Mouse (Mus musculus) hindbrain, embryonic 11.5 days (tissue): Measurements from ENCODE around the gene Celf2. TPM values are rescaled to one million over a fixed set of nuclear protein-coding genes. Genes with fewer than 3 reads are reported as not detected.

Experiments
- ATAC-seq: fragments of 200-750 bp; cut with Nextera tagmentation; 2 replicates; pipeline ENCODE4 v1.8.0; 2017; ENCODE audit warnings: mild to moderate bottlenecking, moderate TSS enrichment, moderate library complexity; ENCODE audit not compliant: low FRiP score
- DNase-seq: peaks from one replicate; pipeline ENCODE4 v3.0.0-alpha.2; 2015; ENCODE audit warnings: low spot score
- H3K27ac ChIP-seq: fragments of 300-500 bp; sonication (generic); 2 replicates; pipeline ENCODE4 v1.5.1; 2014; ENCODE audit warnings: mild to moderate bottlenecking, low read depth, low read length
- H3K27me3 ChIP-seq: fragments of 300-500 bp; sonication (generic); 2 replicates; pipeline ENCODE4 v1.6.1; 2014; ENCODE audit warnings: mild to moderate bottlenecking, low read length, moderate library complexity, mixed read lengths; ENCODE audit not compliant: control insufficient read depth, insufficient read depth
- H3K36me3 ChIP-seq: fragments of 300-500 bp; sonication (generic); 2 replicates; pipeline ENCODE4 v1.6.1; 2014; ENCODE audit warnings: mild to moderate bottlenecking, low read length, moderate library complexity, mixed read lengths; ENCODE audit not compliant: control insufficient read depth, insufficient read depth
- H3K4me1 ChIP-seq: fragments of 300-500 bp; sonication (generic); replicated peaks from 2 replicates; pipeline ENCODE4 v1.6.1; 2014; ENCODE audit warnings: low read length, mixed read lengths; ENCODE audit not compliant: control insufficient read depth, insufficient read depth
- H3K4me2 ChIP-seq: fragments of 300-500 bp; sonication (generic); replicated peaks from 2 replicates; pipeline ENCODE4 v1.6.1; 2014; ENCODE audit warnings: mild to moderate bottlenecking, low read depth, low read length
- H3K4me3 ChIP-seq: fragments of 300-500 bp; sonication (generic); 2 replicates; pipeline ENCODE4 v1.5.1; 2014; ENCODE audit warnings: low read depth, low read length
- H3K9ac ChIP-seq: fragments of 300-500 bp; sonication (generic); 2 replicates; pipeline ENCODE4 v1.6.1; 2014; ENCODE audit warnings: low read depth, low read length
- H3K9me3 ChIP-seq: fragments of 300-500 bp; sonication (generic); 2 replicates; pipeline ENCODE4 v1.6.1; 2016; ENCODE audit warnings: low read length; ENCODE audit not compliant: control insufficient read depth
- WGBS: fragments of 180-500 bp; shearing (Covaris S2); extraction: QIAGEN DNeasy Blood & Tissue Kit; methylation state at CpG from one replicate; pipeline ENCODE4 v1.1.7; 2014; 5-methylcytosine and 5-hydroxymethylcytosine counted together
- polyA plus RNA-seq: library from polyadenylated mRNA; unstranded; fragments of >200 nt; fragmentation: Nextera tagmentation; extraction: Ambion mirVana; gene quantifications from 2 replicates; pipeline ENCODE4 v1.2.1, GENCODE M21; 2014

Celf2 gene
- polyA plus RNA-seq, 1 experiment from 2014 or later: 82.4 TPM

DNA sequence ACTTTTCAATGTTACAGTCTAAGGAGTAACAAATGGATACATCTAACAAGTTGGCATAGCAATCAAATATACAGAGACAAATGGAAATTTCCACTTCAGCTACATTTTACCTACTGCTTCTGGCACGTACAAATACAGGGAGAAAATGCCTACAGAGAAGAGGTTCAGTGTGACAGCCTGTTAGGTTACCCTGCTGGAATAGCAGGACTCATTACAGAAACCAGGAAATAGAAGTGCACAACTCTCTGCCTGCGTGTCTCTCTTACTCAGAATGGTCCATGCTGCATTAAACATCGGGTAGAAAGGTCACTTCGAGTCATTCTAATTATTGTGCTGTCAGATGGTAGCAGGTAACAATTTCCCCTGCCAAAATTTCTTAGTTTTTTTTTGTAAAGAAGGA is 141.6 kb downstream of the Celf2 start:
- DNase-seq: no peak
- 84% methylated on average over 4 of the region's 4 CpGs for WGBS

GRCm38 (mm10) chr2:7359557-7359956 is 149.8 kb downstream of the Celf2 start:
- DNase-seq (no peak), ATAC-seq (no peak)
- Histone ChIP-seq H3K4me3 (no peak overlapping the region), H3K36me3 (no peaks in the 10 kb centered on the region), H3K4me2 (no peak overlapping the region), H3K9me3 (no peaks in the 10 kb centered on the region), H3K27ac (no peak overlapping the region), H3K27me3 (no peaks in the 10 kb centered on the region), H3K4me1 (no peaks in the 10 kb centered on the region), H3K9ac (no peak overlapping the region)
- 77% methylated on average over 5 of the region's 5 CpGs for WGBS

More for the DNA sequence above, 141.6 kb downstream of the Celf2 start:
- Histone ChIP-seq H3K4me3 (no peak overlapping the region), H3K27ac (no peak overlapping the region), H3K36me3 (no peaks in the 10 kb centered on the region), H3K9me3 (no peaks in the 10 kb centered on the region), H3K27me3 (no peaks in the 10 kb centered on the region), H3K4me2 (no peak overlapping the region), H3K4me1 (no peaks in the 10 kb centered on the region), H3K9ac (no peak overlapping the region)
- ATAC-seq: no peak

DNA sequence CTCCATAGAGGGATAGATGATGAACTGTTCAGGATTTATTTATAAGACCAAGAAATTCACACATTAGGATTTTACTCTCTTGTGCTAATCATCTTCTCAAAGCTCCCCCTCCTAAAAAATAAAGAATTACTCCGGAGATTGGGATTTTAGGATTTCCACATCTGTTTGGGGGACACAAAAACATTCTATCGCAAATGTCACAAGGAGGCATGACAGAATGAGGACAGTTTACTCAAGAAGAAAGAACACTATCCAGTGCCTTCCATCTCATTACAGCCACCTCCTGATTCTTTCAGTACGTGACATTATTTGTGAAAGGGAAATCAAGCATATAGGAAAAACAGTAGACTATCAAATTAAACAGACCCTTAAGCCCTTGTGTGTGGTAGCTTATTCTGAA is 150.5 kb downstream of the Celf2 start:
- no peak for ATAC-seq
- no peak overlapping the region for H3K4me3 ChIP-seq
- no peak overlapping the region for H3K4me2 ChIP-seq
- no peak for DNase-seq
- H3K27ac ChIP-seq: no peak overlapping the region
- WGBS: 87% methylated on average over 3 of the region's 3 CpGs
- no peak overlapping the region for H3K9ac ChIP-seq
- H3K27me3 ChIP-seq: no peaks in the 10 kb centered on the region
- no peaks in the 10 kb centered on the region for H3K9me3 ChIP-seq
- no peaks in the 10 kb centered on the region for H3K4me1 ChIP-seq
- no peaks in the 10 kb centered on the region for H3K36me3 ChIP-seq

- H3K4me3 ChIP-seq: no peak overlapping the region
- H3K27me3 ChIP-seq: no peaks in the 10 kb centered on the region
- no peaks in the 10 kb centered on the region for H3K36me3 ChIP-seq
- no peaks in the 10 kb centered on the region for H3K9me3 ChIP-seq
- DNase-seq (no peak), ATAC-seq (no peak)
- no peak overlapping the region for H3K9ac ChIP-seq
- WGBS: 89% methylated on average over 5 of the region's 5 CpGs
- no peaks in the 10 kb centered on the region for H3K4me1 ChIP-seq
- H3K27ac ChIP-seq: no peak overlapping the region
- H3K4me2 ChIP-seq: no peak overlapping the region
Observed at GRCm38 (mm10) chr2:7351234-7351633, 158.1 kb downstream of the Celf2 start.

GRCm38 (mm10) chr2:7346703-7347461 is 162.5 kb downstream of the Celf2 start:
- WGBS: 84% methylated on average over 4 of the region's 4 CpGs
- ATAC-seq (no peak), DNase-seq (no peak)
- Histone ChIP-seq H3K4me2 (no peak overlapping the region), H3K4me1 (no peaks in the 10 kb centered on the region), H3K27me3 (no peaks in the 10 kb centered on the region), H3K36me3 (no peaks in the 10 kb centered on the region), H3K4me3 (no peak overlapping the region), H3K27ac (no peak overlapping the region), H3K9me3 (no peaks in the 10 kb centered on the region), H3K9ac (no peak overlapping the region)

- no peaks in the 10 kb centered on the region for H3K9me3 ChIP-seq
- no peak for DNase-seq
- H3K27me3 ChIP-seq: no peaks in the 10 kb centered on the region
- no peaks in the 10 kb centered on the region for H3K4me1 ChIP-seq
- no peak overlapping the region for H3K4me2 ChIP-seq
- H3K4me3 ChIP-seq: no peak overlapping the region
- no peak for ATAC-seq
- no peak overlapping the region for H3K9ac ChIP-seq
- 84% methylated on average over 2 of the region's 2 CpGs for WGBS
- H3K36me3 ChIP-seq: no peaks in the 10 kb centered on the region
- no peak overlapping the region for H3K27ac ChIP-seq
Observed at GRCm38 (mm10) chr2:7344951-7345350, 164.4 kb downstream of the Celf2 start.

GRCm38 (mm10) chr2:7342911-7343478 is 166.4 kb downstream of the Celf2 start:
- Histone ChIP-seq H3K9me3 (no peaks in the 10 kb centered on the region), H3K36me3 (no peaks in the 10 kb centered on the region), H3K27me3 (no peaks in the 10 kb centered on the region), H3K4me1 (no peaks in the 10 kb centered on the region), H3K27ac (no peak overlapping the region), H3K4me3 (no peak overlapping the region), H3K4me2 (no peak overlapping the region), H3K9ac (no peak overlapping the region)
- 78% methylated on average over 8 of the region's 8 CpGs for WGBS
- ATAC-seq (no peak), DNase-seq (no peak)

- no peaks in the 10 kb centered on the region for H3K9me3 ChIP-seq
- no peak for ATAC-seq
- no peak overlapping the region for H3K4me3 ChIP-seq
- no peaks in the 10 kb centered on the region for H3K36me3 ChIP-seq
- no peak overlapping the region for H3K9ac ChIP-seq
- no peak overlapping the region for H3K27ac ChIP-seq
- H3K4me2 ChIP-seq: no peak overlapping the region
- 79% methylated on average over 2 of the region's 2 CpGs for WGBS
- no peak for DNase-seq
- H3K27me3 ChIP-seq: no peaks in the 10 kb centered on the region
- no peaks in the 10 kb centered on the region for H3K4me1 ChIP-seq
Observed at GRCm38 (mm10) chr2:7334846-7335245, 174.5 kb downstream of the Celf2 start.
